Mouse (Mus musculus) forebrain, embryonic 12.5 days (tissue): ENCODE results near the gene Rbm4b. TPM values are rescaled to one million over a fixed set of nuclear protein-coding genes. Genes with fewer than 3 reads are reported as not detected.
"Not testable (repeated sequence)": the region's sequence is repeated elsewhere in the genome, so short reads cannot be mapped to it uniquely, and the experiment has no call there.

Source experiments
- ATAC-seq: fragments of 200-750 bp; cut with Nextera tagmentation; 2 replicates; pipeline ENCODE4 v1.8.0; 2017; ENCODE audit warnings: moderate TSS enrichment; ENCODE audit not compliant: low FRiP score
- H3K27ac ChIP-seq: fragments of 300-500 bp; sonication (generic); 2 replicates; pipeline ENCODE4 v1.5.1; 2016; ENCODE audit warnings: mild to moderate bottlenecking
- H3K27me3 ChIP-seq: fragments of 300-500 bp; sonication (generic); 2 replicates; pipeline ENCODE4 v1.6.1; 2016; ENCODE audit warnings: mild to moderate bottlenecking
- H3K36me3 ChIP-seq: fragments of 300-500 bp; sonication (generic); replicated peaks from 2 replicates; pipeline ENCODE4 v1.6.1; 2016; ENCODE audit warnings: mild to moderate bottlenecking
- H3K4me1 ChIP-seq: fragments of 300-500 bp; sonication (generic); 2 replicates; pipeline ENCODE4 v1.6.1; 2016
- H3K4me2 ChIP-seq: fragments of 300-500 bp; sonication (generic); 2 replicates; pipeline ENCODE4 v1.6.1; 2016; ENCODE audit warnings: mild to moderate bottlenecking, moderate library complexity
- H3K4me3 ChIP-seq: fragments of 300-500 bp; sonication (generic); replicated peaks from 2 replicates; pipeline ENCODE4 v1.5.1; 2016; ENCODE audit warnings: mild to moderate bottlenecking
- H3K9ac ChIP-seq: fragments of 300-500 bp; sonication (generic); 2 replicates; pipeline ENCODE4 v1.6.1; 2016; ENCODE audit warnings: mild to moderate bottlenecking
- H3K9me3 ChIP-seq: fragments of 300-500 bp; sonication (generic); 2 replicates; pipeline ENCODE4 v1.6.1; 2016
- WGBS: fragments of 180-500 bp; shearing (Covaris S2); methylation state at CpG from one replicate; pipeline ENCODE4 v1.1.7; 2016; 5-methylcytosine and 5-hydroxymethylcytosine counted together
- polyA plus RNA-seq: library from polyadenylated mRNA; unstranded; fragments of >200 nt; fragmentation: Nextera tagmentation; extraction: Ambion mirVana; gene quantifications from 2 replicates; pipeline ENCODE4 v1.2.1, GENCODE M21; 2016

The Rbm4b gene
- polyA plus RNA-seq, 1 experiment from 2014 or later: 151 TPM

DNA sequence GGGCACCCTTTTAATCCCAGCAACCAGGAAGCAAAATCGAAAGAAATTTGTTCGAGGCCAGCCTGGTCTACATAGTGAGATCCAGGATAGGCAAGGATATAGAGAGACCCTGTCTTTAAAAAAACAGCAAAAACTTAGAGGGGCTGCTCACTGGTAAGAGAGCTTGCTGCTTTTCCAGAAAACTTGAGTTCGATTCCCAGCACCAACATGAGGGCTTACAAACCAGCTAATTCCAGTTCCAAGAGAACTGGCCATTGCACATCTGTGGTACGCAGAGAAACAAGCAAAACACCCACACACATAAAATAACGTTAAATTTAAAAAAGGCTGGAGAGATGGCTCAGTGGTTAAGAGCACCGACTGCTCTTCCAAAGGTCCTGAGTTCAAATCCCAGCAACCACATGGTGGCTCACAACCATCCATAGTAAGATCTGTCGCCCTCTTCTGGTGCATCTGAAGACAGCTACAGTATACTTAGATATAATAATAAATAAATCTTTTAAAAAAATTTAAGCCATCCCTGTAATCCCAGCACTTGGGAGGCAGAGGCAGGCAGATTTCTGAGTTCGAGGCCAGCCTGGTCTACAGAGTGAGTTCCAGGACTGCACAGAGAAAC, 56.1 kb downstream of the Rbm4b start:
- not testable (repeated sequence) for ATAC-seq, H3K36me3 ChIP-seq, H3K9me3 ChIP-seq, H3K27me3 ChIP-seq
- Histone ChIP-seq H3K4me1 (peaks cover 26% of the 10 kb centered on the region), H3K4me3 (peak overlapping the region; percentile 82), H3K27ac (peak overlapping the region; percentile 95; the same call in 1 of the 2 replicates), H3K4me2 (peak overlapping the region; percentile 90), H3K9ac (peak overlapping the region; percentile 70)
- 78% methylated on average over 8 of the region's 8 CpGs for WGBS

DNA sequence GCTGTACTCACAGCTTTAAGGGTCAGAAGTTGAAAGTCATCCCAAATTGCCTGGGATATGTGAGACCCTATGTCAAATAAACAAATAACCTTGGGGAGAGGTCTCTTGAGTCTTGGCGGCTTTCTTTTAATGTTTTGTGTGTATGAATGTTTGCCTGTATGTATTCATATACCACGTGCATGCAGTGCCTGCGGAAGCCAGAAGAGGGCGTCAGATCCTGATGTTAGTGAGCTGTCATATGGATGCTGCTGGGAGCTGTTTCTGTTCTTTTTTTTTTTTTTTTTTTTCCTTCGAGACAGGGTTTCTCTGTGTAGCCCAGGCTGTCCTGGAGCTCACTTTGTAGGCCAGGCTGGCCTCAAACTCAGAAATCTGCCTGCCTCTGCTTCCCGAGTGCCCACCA, 56.7 kb downstream of the Rbm4b start:
- ATAC-seq: no peak
- Histone ChIP-seq H3K4me2 (no peak overlapping the region), H3K27me3 (no peaks in the 10 kb centered on the region), H3K4me3 (no peak overlapping the region), H3K9me3 (peaks cover 2% of the 10 kb centered on the region; the same call in 1 of the 2 replicates), H3K4me1 (peaks cover 24% of the 10 kb centered on the region), H3K9ac (no peak overlapping the region), H3K36me3 (no peaks in the 10 kb centered on the region), H3K27ac (no peak overlapping the region)
- WGBS: 86% methylated on average over 6 of the region's 6 CpGs

Other genes starting within 250 kb of the Rbm4b start
- 19.2 and 20.0 TPM in 2 replicates for gene Pcx, start 246.0 kb upstream of the Rbm4b start, polyA plus RNA-seq
- gene Lrfn4, start 140.8 kb upstream of the Rbm4b start, polyA plus RNA-seq: 11.4 and 13.3 TPM in 2 replicates
- 57.8 and 63.0 TPM in 2 replicates for gene Rce1, start 130.9 kb upstream of the Rbm4b start, polyA plus RNA-seq
- gene Gm960, start 57.8 kb upstream of the Rbm4b start, polyA plus RNA-seq: 4.5 and 5.4 TPM in 2 replicates
- gene Sptbn2, start 45.3 kb upstream of the Rbm4b start, polyA plus RNA-seq: 25.2 and 27.3 TPM in 2 replicates
- 86.4 and 95.2 TPM in 2 replicates for gene Rbm4, start 37.4 kb downstream of the Rbm4b start, polyA plus RNA-seq
- gene Gm21992, start 55.1 kb downstream of the Rbm4b start, polyA plus RNA-seq: 39.0 and 42.9 TPM in 2 replicates
- gene Rbm14, start 55.1 kb downstream of the Rbm4b start, polyA plus RNA-seq: 120 and 133 TPM in 2 replicates
- 34.6 and 37.9 TPM in 2 replicates for gene Ccs, start 82.8 kb downstream of the Rbm4b start, polyA plus RNA-seq
- 0.19 TPM in 2 replicates for gene Ccdc87, start 82.9 kb downstream of the Rbm4b start, polyA plus RNA-seq
- 30.0 and 30.9 TPM in 2 replicates for gene Ctsf, start 98.6 kb downstream of the Rbm4b start, polyA plus RNA-seq
- gene Actn3, start 121.4 kb downstream of the Rbm4b start, polyA plus RNA-seq: 1.2 and 1.3 TPM in 2 replicates
- 17.4 and 17.5 TPM in 2 replicates for gene Zdhhc24, start 122.2 kb downstream of the Rbm4b start, polyA plus RNA-seq
- 6.8 and 8.0 TPM in 2 replicates for gene Bbs1, start 150.1 kb downstream of the Rbm4b start, polyA plus RNA-seq
- gene Dpp3, start 171.8 kb downstream of the Rbm4b start, polyA plus RNA-seq: 159 and 170 TPM in 2 replicates
- gene Peli3, start 186.6 kb downstream of the Rbm4b start, polyA plus RNA-seq: 4.3 and 5.2 TPM in 2 replicates
- gene Mrpl11, start 205.7 kb downstream of the Rbm4b start, polyA plus RNA-seq: 130 and 138 TPM in 2 replicates
- gene Npas4, start 233.8 kb downstream of the Rbm4b start, polyA plus RNA-seq: 0.09 and 0.14 TPM in 2 replicates